Mouse (Mus musculus) kidney, adult 11 months (tissue): ENCODE measurements around the gene Olfr1333.
"Not testable (repeated sequence)": the region's sequence is repeated elsewhere in the genome, so short reads cannot be mapped to it uniquely, and the experiment has no call there.

ENCODE experiments used
- DNase-seq: peaks from one replicate; pipeline ENCODE4 v3.0.0; 2022

Olfr1333 gene

GRCm38 (mm10) chr4:118836179-118836578, at the start of gene Olfr1333:
TSS of gene Olfr1333 (minus strand) at chr4:118836279.
- no peak for DNase-seq

GRCm38 (mm10) chr4:118867566-118867965, 31.5 kb upstream of the Olfr1333 start:
- DNase-seq: no peak

GRCm38 (mm10) chr4:118864349-118864748, 28.3 kb upstream of the Olfr1333 start, which contains the start of gene Olfr1331:
TSS of gene Olfr1331 (plus strand) at chr4:118864649.
- no peak for DNase-seq

- DNase-seq: no peak
These were observed 26.6 kb upstream of the Olfr1333 start for GRCm38 (mm10) chr4:118862704-118863103.

- DNase-seq: no peak
These were observed 25.7 kb upstream of the Olfr1333 start for GRCm38 (mm10) chr4:118861791-118862190.

GRCm38 (mm10) chr4:118818921-118819320, 17.2 kb downstream of the Olfr1333 start:
- no peak for DNase-seq

GRCm38 (mm10) chr4:118809844-118810243, 26.2 kb downstream of the Olfr1333 start, which contains the start of gene Olfr1335:
TSS of gene Olfr1335 (minus strand) at chr4:118809944.
- DNase-seq: no peak

GRCm38 (mm10) chr4:118792796-118793195, 43.3 kb downstream of the Olfr1333 start:
- not testable (repeated sequence) for DNase-seq

GRCm38 (mm10) chr4:118782486-118782885, 53.6 kb downstream of the Olfr1333 start, which contains the start of gene Olfr1337:
TSS of gene Olfr1337 (minus strand) at chr4:118782586.
- no peak for DNase-seq
